Mouse (Mus musculus) hindbrain, embryonic 13.5 days (tissue): Measurements from ENCODE around the gene Spata25. TPM values are rescaled to one million over a fixed set of nuclear protein-coding genes. Genes with fewer than 3 reads are reported as not detected.

Experiments used
- ATAC-seq: fragments of 200-750 bp; cut with Nextera tagmentation; 2 replicates; pipeline ENCODE4 v1.8.0; 2017; ENCODE audit warnings: moderate TSS enrichment; ENCODE audit not compliant: low FRiP score
- H3K27ac ChIP-seq: fragments of 300-500 bp; sonication (generic); 2 replicates; pipeline ENCODE4 v1.5.1; 2015; ENCODE audit warnings: inconsistent platforms, mild to moderate bottlenecking, moderate library complexity
- H3K27me3 ChIP-seq: fragments of 300-500 bp; sonication (generic); 2 replicates; pipeline ENCODE4 v1.6.1; 2015; ENCODE audit warnings: mild to moderate bottlenecking, inconsistent platforms
- H3K36me3 ChIP-seq: fragments of 300-500 bp; sonication (generic); 2 replicates; pipeline ENCODE4 v1.6.1; 2015; ENCODE audit warnings: mild to moderate bottlenecking, inconsistent platforms
- H3K4me1 ChIP-seq: fragments of 300-500 bp; sonication (generic); replicated peaks from 2 replicates; pipeline ENCODE4 v1.6.1; 2015; ENCODE audit warnings: inconsistent platforms
- H3K4me2 ChIP-seq: fragments of 300-500 bp; sonication (generic); 2 replicates; pipeline ENCODE4 v1.6.1; 2015; ENCODE audit warnings: inconsistent platforms, mild to moderate bottlenecking, moderate library complexity
- H3K4me3 ChIP-seq: fragments of 300-500 bp; sonication (generic); 2 replicates; pipeline ENCODE4 v1.5.1; 2015; ENCODE audit warnings: mild to moderate bottlenecking, inconsistent platforms
- H3K9ac ChIP-seq: fragments of 300-500 bp; sonication (generic); 2 replicates; pipeline ENCODE4 v1.6.1; 2015; ENCODE audit warnings: mild to moderate bottlenecking, inconsistent platforms
- H3K9me3 ChIP-seq: fragments of 300-500 bp; sonication (generic); 2 replicates; pipeline ENCODE4 v1.6.1; 2016; ENCODE audit warnings: inconsistent platforms
- WGBS: fragments of 180-500 bp; shearing (Covaris S2); methylation state at CpG from one replicate; pipeline ENCODE4 v1.1.7; 2015; 5-methylcytosine and 5-hydroxymethylcytosine counted together
- polyA plus RNA-seq: library from polyadenylated mRNA; unstranded; fragments of >200 nt; fragmentation: Nextera tagmentation; extraction: Ambion mirVana; gene quantifications from 2 replicates; pipeline ENCODE4 v1.2.1, GENCODE M21; 2015

The Spata25 gene
- polyA plus RNA-seq, 1 experiment from 2014 or later, result not detected

DNA sequence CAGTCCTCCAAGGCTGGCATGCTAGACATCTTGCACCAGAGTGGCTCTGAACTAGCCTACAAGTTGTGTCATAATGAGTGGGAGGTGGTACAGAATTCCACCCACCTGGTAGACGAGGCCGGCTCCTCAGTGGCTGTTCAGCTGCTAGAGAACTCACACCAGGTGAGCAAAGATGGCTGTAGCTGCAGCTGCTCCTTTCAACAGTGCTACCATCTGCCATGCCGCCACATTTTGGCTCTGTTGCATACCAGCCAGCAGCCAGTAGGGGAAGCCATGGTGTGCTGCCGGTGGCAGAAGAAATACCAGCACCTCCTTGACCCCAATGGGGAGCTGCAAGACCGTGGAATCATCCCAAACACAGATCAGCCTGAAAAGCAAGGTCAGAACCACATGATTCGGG lies 7.3 kb downstream of the Spata25 start:
- H3K4me1 ChIP-seq, result peaks cover 23% of the 10 kb centered on the region
- no peak for ATAC-seq
- no peak overlapping the region; the same call in 1 of the 2 replicates for H3K9ac ChIP-seq
- no peaks in the 10 kb centered on the region for H3K9me3 ChIP-seq
- no peaks in the 10 kb centered on the region for H3K27me3 ChIP-seq
- H3K27ac ChIP-seq, result no peak overlapping the region
- 85% methylated on average over 6 of the region's 6 CpGs for WGBS
- no peak overlapping the region for H3K4me2 ChIP-seq
- no peak overlapping the region for H3K4me3 ChIP-seq
- peaks cover 42% of the 10 kb centered on the region for H3K36me3 ChIP-seq

DNA sequence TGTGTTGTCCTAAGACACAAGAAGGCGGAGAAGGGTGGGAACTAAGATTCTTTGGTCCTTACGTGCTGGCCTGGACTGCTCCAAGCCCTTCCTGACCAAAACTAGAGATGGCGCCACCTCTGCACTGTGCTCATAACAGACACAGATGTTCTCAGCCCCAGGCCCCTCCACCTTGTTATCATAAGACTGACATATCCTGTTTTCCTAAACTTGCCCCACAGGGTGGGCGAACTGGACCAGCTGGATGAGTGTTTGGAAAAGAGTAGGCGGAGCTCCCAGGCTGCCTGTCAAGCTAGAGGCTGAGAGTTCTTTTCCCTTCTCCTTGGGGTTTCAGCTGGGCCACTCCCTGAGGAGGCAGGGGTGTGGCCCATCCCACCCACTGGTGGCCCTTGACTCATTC lies 10.6 kb downstream of the Spata25 start:
- no peak overlapping the region for H3K9ac ChIP-seq
- WGBS, result 75% methylated on average over 5 of the region's 5 CpGs
- no peaks in the 10 kb centered on the region for H3K9me3 ChIP-seq
- H3K27me3 ChIP-seq, result no peaks in the 10 kb centered on the region
- no peak for ATAC-seq
- peaks cover 9% of the 10 kb centered on the region for H3K4me1 ChIP-seq
- peaks cover 45% of the 10 kb centered on the region for H3K36me3 ChIP-seq
- no peak overlapping the region for H3K27ac ChIP-seq
- H3K4me2 ChIP-seq, result no peak overlapping the region
- no peak overlapping the region for H3K4me3 ChIP-seq

DNA sequence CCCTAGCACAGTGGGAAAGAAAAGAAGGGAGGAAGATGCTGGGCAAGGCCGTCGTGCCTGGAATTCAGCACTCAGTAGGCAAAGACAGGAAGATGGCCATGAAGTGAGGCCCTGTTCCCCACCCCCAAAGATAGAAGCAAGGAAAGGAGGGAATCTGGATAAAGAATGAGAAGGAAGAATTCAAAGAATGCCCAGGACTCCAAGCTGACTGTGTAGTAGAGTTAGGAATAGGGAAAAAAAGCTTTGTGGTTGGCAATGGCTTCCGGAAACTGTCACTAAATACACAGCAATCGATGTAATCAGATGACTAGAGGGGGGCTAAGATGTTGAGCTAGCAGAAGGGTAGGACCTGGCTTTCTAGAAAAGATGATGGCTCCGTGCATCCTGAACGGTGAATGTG lies 11.1 kb downstream of the Spata25 start:
- no peak for ATAC-seq
- Histone ChIP-seq H3K4me1 (peaks cover 5% of the 10 kb centered on the region), H3K4me3 (no peak overlapping the region), H3K36me3 (peaks cover 47% of the 10 kb centered on the region), H3K27ac (no peak overlapping the region), H3K9me3 (no peaks in the 10 kb centered on the region), H3K9ac (no peak overlapping the region), H3K4me2 (no peak overlapping the region), H3K27me3 (no peaks in the 10 kb centered on the region)
- whole genome bisulfite sequencing, result 83% methylated on average over 6 of the region's 6 CpGs

DNA sequence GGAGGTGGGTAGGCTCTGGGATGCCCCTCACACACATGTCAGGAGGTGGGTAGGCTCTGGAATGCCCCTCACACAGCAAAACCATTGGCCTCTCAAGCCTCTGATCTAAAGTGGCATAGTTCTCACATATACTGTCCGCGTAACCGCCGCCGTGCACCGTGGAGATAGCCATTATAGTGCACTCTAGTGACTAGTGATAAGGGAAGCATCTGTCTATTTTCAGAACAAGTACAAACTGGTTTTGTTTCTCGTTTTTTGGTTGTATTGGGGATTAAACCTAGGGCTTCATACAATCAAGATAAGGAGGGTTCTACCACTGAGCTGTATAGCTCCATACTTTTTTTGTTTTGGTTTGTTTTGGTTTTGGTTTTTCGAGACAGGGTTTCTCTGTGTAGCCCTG lies 12.5 kb downstream of the Spata25 start:
- Histone ChIP-seq H3K9ac (no peak overlapping the region), H3K27me3 (no peaks in the 10 kb centered on the region), H3K4me1 (no peaks in the 10 kb centered on the region), H3K4me3 (no peak overlapping the region), H3K27ac (no peak overlapping the region), H3K36me3 (peaks cover 37% of the 10 kb centered on the region), H3K4me2 (no peak overlapping the region), H3K9me3 (no peaks in the 10 kb centered on the region)
- WGBS, result 95% methylated on average over 8 of the region's 8 CpGs
- no peak for ATAC-seq

DNA sequence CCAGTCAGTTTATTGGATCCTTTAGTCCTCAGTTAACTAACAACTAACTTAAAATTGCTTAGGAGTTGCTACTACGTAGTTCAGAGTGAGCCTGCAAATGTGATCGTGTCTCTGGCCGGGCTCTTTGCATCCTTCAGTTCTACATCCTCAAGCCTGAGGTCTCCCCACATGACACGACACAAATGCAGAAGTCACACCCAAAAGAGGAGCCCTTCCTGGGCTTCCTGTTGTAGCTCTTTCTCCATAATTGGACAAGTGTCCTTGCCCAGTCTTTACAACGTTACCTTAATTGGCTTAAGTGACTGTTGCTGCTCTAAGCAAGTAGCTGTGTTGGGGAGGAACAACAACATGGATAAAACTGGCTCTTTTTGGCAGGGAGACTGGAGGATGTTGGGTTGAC lies 13.0 kb downstream of the Spata25 start:
- Histone ChIP-seq H3K9me3 (no peaks in the 10 kb centered on the region), H3K36me3 (peaks cover 32% of the 10 kb centered on the region), H3K9ac (no peak overlapping the region), H3K4me3 (no peak overlapping the region), H3K27ac (no peak overlapping the region), H3K27me3 (no peaks in the 10 kb centered on the region), H3K4me2 (no peak overlapping the region), H3K4me1 (no peaks in the 10 kb centered on the region)
- 94% methylated on average over 5 of the region's 5 CpGs for WGBS
- no peak for ATAC-seq

DNA sequence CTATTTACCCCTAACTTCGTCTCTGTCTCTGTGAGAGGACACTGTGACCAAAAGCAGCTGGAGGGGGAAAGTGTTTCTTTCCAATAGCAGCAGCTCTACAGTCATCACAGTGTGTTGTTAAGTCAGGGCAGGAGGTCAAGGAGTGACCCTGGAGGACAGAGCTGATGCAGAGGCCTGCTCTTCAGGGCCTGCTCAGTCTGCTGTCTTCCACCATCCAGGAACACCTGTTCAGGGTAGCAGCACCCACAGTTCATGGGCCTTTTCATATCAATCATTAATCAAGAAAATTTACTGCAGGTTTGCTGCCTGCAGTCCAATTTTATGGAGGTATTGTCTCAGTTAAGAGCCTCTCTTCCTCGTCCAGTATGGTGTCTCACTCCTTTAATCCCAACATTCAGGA lies 14.8 kb downstream of the Spata25 start:
- H3K4me1 ChIP-seq, result no peaks in the 10 kb centered on the region
- ATAC-seq, result no peak
- H3K9me3 ChIP-seq, result no peaks in the 10 kb centered on the region
- H3K36me3 ChIP-seq, result peaks cover 39% of the 10 kb centered on the region
- 76% methylated on average over 2 of the region's 2 CpGs for WGBS
- H3K4me2 ChIP-seq, result no peak overlapping the region
- H3K9ac ChIP-seq, result no peak overlapping the region; the same call in 1 of the 2 replicates
- no peak overlapping the region for H3K4me3 ChIP-seq
- H3K27ac ChIP-seq, result no peak overlapping the region
- no peaks in the 10 kb centered on the region for H3K27me3 ChIP-seq

DNA sequence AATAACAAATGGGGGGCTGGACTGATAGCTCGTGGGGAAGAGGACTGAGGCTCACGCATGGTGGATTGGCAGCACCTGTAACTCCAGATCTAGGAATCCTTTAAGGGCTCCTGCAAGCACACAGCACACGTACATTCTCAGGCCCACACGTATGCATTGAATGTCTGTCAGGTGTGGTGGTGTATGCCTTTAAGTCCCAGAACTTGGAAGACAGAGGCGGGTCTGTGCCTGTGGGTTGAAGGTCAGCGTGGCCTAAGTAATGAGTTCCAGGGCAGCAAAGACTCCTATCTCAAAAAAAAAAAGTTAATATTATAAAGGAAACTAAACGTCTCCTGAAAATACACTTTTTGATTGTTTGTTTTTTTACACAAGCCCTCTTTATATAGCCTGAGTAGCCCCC lies 21.7 kb downstream of the Spata25 start:
- Histone ChIP-seq H3K27me3 (no peaks in the 10 kb centered on the region), H3K9ac (no peak overlapping the region), H3K36me3 (peaks cover 25% of the 10 kb centered on the region), H3K9me3 (no peaks in the 10 kb centered on the region), H3K4me1 (peaks cover 49% of the 10 kb centered on the region), H3K27ac (no peak overlapping the region), H3K4me2 (peak overlapping the region; percentile 66), H3K4me3 (peak overlapping the region; percentile 84; the same call in 1 of the 2 replicates)
- WGBS, result 86% methylated on average over 7 of the region's 7 CpGs
- no peak for ATAC-seq

DNA sequence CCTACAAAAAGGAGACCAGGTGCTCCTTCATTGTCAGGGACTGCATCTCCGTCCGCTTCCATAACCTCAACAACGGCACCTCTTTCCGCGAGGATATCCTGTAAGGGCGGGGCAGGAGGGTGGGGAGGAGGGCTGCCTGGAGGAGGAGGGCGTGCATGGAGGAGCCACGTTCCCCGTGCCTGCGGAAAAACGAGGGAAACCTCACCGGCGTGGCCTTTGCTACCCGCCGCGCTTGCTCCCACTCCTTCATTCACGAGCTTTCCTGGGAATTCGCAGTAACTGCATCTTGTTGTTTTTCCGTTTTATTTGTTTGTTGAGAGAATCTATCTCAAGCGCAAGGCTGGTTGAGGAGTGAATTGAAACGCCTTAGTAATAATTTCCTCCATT lies 23.0 kb downstream of the Spata25 start:
- peak overlapping the region; percentile 66 for H3K4me2 ChIP-seq
- no peak for ATAC-seq
- peak overlapping the region; percentile 84 for H3K4me3 ChIP-seq
- H3K27ac ChIP-seq, result peak overlapping the region; percentile 93
- peak overlapping the region; percentile 85 for H3K9ac ChIP-seq
- H3K36me3 ChIP-seq, result peaks cover 38% of the 10 kb centered on the region
- H3K4me1 ChIP-seq, result peaks cover 49% of the 10 kb centered on the region
- H3K9me3 ChIP-seq, result no peaks in the 10 kb centered on the region
- no peaks in the 10 kb centered on the region for H3K27me3 ChIP-seq
- 1% methylated on average over 21 of the region's 21 CpGs for WGBS

DNA sequence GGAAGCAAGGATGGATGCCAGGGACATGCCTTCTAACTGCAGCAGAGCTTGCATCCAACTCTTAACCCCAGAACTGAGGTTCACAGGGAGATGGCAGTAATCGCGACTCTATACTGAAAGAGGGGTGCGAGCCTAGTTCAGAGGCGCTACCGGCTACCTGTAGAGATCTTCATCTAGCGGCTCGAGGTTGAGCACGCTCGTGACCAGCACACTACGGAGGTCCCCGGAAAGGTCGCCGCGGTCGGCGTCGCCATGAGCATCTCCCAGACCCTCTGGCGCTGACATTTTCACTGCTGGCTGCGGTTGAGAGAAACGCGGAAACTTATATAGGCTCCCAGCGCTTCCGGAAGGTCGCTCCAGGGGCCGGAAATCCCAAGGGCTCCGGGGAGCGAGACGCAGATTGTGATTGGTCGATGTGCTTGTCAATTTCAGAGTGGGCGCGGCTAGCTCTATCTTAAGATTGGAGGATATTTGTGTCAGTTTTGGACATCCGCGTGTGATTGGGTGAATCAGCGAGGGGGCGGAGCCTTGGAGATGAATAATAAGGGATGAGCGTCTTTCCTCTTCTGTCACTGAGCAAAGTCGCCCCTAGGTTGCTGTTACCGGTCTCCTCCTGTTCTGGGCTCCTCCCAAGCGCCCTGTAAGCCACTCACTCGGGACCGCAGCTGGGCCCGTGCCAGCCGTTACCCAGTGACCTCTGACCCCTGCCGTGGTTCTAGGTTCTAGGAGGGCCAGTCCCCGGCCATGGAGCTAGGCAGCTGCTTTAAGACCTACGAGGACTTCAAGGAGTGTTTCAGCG lies 23.6 kb downstream of the Spata25 start, which contains the start of the genes Acot8 and Zswim3:
Gene Acot8 (minus strand): TSS at position 350 of the 799 bp plus-strand sequence.
Gene Zswim3 (plus strand): TSS at position 566 of the 799 bp plus-strand sequence.
- peak within 1 kb of the TSS; percentile 93 for H3K27ac ChIP-seq
- peak within 1 kb of the TSS; percentile 84 for H3K4me3 ChIP-seq
- ATAC-seq, result peak; percentile 96
- WGBS, result under 1% methylated on average over 46 of the region's 47 CpGs
- H3K4me2 ChIP-seq, result peak within 1 kb of the TSS; percentile 70
- peak within 1 kb of the TSS; percentile 85 for H3K9ac ChIP-seq
- peaks cover 49% of the 10 kb centered on the region for H3K4me1 ChIP-seq
- H3K36me3 ChIP-seq, result peaks cover 37% of the 10 kb centered on the region
- no peaks in the 10 kb centered on the region for H3K27me3 ChIP-seq
- no peaks in the 10 kb centered on the region for H3K9me3 ChIP-seq

DNA sequence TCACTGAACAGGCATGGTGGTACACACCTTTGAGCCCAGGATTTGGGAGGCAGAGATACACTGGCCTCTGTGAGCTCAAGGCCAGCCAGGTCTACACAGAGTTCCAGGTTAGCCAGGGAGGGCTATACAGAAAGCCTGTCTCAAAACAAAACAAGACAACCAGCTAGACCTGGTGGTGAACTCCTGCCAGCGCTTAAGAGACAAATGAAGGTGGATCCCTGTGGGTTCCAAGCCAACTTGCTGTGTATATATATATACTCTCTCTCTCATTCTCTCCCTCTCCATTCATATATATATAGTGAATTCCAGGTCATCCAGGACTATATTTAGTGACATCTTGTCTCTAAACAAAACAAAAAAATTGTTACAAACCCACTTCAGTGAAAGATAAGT lies 24.4 kb downstream of the Spata25 start:
- peaks cover 49% of the 10 kb centered on the region for H3K4me1 ChIP-seq
- H3K36me3 ChIP-seq, result peaks cover 37% of the 10 kb centered on the region
- 44% methylated on average over 1 of the region's 1 CpGs for WGBS
- ATAC-seq, result no peak
- H3K27ac ChIP-seq, result peak overlapping the region; percentile 86
- no peaks in the 10 kb centered on the region for H3K27me3 ChIP-seq
- peak overlapping the region; percentile 70 for H3K4me2 ChIP-seq
- peak overlapping the region; percentile 84 for H3K9ac ChIP-seq
- H3K9me3 ChIP-seq, result no peaks in the 10 kb centered on the region
- H3K4me3 ChIP-seq, result peak overlapping the region; percentile 84

DNA sequence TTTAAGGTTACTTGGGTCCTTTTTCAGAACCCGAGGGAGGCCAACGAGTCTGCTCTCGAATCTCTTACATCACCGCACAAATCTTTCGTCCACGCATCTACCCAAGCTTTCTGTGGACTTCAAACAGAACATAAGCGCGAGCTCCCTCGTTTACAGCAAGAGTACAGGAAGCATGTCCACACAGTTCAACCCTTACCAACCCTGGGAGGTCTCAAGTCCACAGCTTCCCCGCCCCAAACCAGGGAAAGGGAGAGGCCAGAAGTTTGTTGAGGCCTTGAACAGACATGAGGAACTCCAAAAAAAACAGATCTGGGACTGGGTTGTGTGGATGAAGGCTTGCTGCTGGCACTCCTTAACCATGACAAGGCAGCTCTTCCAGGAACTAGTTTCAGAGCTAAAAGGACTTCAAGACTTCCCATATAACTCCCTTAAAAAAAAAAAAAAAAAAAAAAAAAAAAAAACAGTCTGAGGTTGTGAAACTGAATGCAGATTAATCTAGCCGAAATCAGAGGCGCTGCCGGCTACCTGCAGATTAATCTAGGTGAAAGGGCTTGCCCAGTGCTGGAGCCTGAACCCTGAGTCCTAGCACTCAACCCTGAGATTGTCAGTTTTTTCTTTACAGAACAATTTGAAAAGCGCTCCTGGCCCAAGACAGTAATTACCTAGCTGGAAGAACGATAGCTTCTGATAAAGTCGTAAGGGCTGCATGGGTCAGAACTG lies 25.0 kb downstream of the Spata25 start:
- WGBS, result 93% methylated on average over 16 of the region's 16 CpGs
- Histone ChIP-seq H3K9me3 (no peaks in the 10 kb centered on the region), H3K4me3 (peak overlapping the region; percentile 84), H3K36me3 (peaks cover 36% of the 10 kb centered on the region), H3K27me3 (no peaks in the 10 kb centered on the region), H3K4me2 (peak overlapping the region; percentile 70), H3K4me1 (peaks cover 49% of the 10 kb centered on the region), H3K27ac (no peak overlapping the region), H3K9ac (peak overlapping the region; percentile 84)
- ATAC-seq, result no peak

DNA sequence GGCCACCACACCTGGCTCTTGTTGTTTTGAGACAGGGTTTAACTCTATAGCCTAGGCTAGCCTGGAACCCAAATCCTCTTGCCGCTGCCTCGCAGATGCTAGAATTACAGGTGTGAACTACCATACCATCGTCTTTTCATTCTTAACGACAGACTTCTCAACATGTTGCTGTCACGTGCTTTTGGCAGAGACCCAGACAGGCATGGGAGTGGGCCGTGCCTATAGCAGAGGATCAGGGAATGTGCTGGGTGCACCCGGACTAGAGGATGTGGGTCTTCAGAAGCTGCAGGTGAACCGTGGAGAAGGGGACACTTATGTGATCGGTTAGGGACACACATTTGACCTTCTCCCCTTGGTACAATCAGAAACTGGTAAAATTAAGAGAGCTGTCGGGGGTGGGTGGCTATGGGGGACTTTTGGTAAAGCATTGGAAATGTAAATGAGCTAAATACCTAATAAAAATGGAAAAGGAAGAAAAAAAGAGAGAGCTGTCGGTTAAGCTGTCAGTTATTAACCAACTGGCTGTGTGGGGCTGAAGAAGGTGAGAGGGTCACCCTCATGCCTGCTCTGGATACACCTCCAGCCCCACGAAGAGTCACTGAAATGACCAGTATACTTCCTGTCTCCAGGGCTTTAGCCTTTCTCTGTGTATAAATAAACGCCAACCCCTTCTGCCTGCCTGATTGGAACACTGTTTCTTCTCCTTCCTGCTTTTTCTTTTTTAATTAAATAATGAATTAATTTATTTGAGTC lies 27.9 kb downstream of the Spata25 start:
- Histone ChIP-seq H3K9ac (no peak overlapping the region), H3K27me3 (no peaks in the 10 kb centered on the region), H3K4me3 (no peak overlapping the region), H3K36me3 (peaks cover 63% of the 10 kb centered on the region), H3K27ac (no peak overlapping the region), H3K9me3 (no peaks in the 10 kb centered on the region), H3K4me1 (peaks cover 24% of the 10 kb centered on the region), H3K4me2 (no peak overlapping the region)
- 90% methylated on average over 13 of the region's 13 CpGs for WGBS
- no peak for ATAC-seq
